Mouse (Mus musculus) macrophage (primary cell): ENCODE measurements around the gene Tmem245. TPM values are rescaled to one million over a fixed set of nuclear protein-coding genes. Genes with fewer than 3 reads are reported as not detected.

ENCODE experiments used
- H3K27ac ChIP-seq: fragments of 350-480 bp; formaldehyde crosslinking; 2 replicates; pipeline ENCODE4 v1.9.0; 2021
- H3K36me3 ChIP-seq: fragments of 350-480 bp; formaldehyde crosslinking; 2 replicates; pipeline ENCODE4 v1.9.0; 2021; ENCODE audit errors: inconsistent target
- H3K4me3 ChIP-seq: fragments of 350-480 bp; formaldehyde crosslinking; 2 replicates; pipeline ENCODE4 v1.9.0; 2021; ENCODE audit errors: inconsistent target
- H3K79me2 ChIP-seq: fragments of 350-480 bp; formaldehyde crosslinking; 2 replicates; pipeline ENCODE4 v1.9.0; 2021; ENCODE audit errors: inconsistent target
- WGBS: methylation state at CpG from one replicate; pipeline ENCODE4 v1.1.7; 2026; ENCODE audit warnings: inconsistent platforms; ENCODE audit not compliant: missing documents; 5-methylcytosine and 5-hydroxymethylcytosine counted together
- polyA plus RNA-seq: library from polyadenylated mRNA; stranded (reverse); fragments of 250-400 nt; gene quantifications from 3 replicates; pipeline ENCODE4 v1.2.4, GENCODE M21; 2018; ENCODE audit warnings: inconsistent platforms

The Tmem245 gene
- polyA plus RNA-seq, 1 experiment from 2014 or later: 8.7 TPM

GRCm38 (mm10) chr4:56837661-56838060 lies 109.6 kb downstream of the Tmem245 start:
- Histone ChIP-seq H3K36me3 (no peaks in the 10 kb centered on the region), H3K79me2 (no peaks in the 10 kb centered on the region), H3K4me3 (no peak overlapping the region), H3K27ac (no peak overlapping the region)
- 97% methylated on average over 6 of the region's 6 CpGs for WGBS

- Histone ChIP-seq H3K4me3 (no peak overlapping the region), H3K27ac (no peak overlapping the region), H3K79me2 (no peaks in the 10 kb centered on the region), H3K36me3 (no peaks in the 10 kb centered on the region)
- 93% methylated on average over 3 of the region's 7 CpGs for WGBS
These were observed 115.2 kb downstream of the Tmem245 start for GRCm38 (mm10) chr4:56831998-56832397.

- Histone ChIP-seq H3K79me2 (no peaks in the 10 kb centered on the region), H3K4me3 (no peak overlapping the region), H3K36me3 (no peaks in the 10 kb centered on the region), H3K27ac (no peak overlapping the region)
- WGBS: 61% methylated on average over 13 of the region's 13 CpGs
These were observed 116.1 kb downstream of the Tmem245 start for GRCm38 (mm10) chr4:56831013-56831609.

- no peaks in the 10 kb centered on the region for H3K36me3 ChIP-seq
- no peak overlapping the region for H3K4me3 ChIP-seq
- WGBS: 96% methylated on average over 6 of the region's 7 CpGs
- H3K27ac ChIP-seq: no peak overlapping the region
- H3K79me2 ChIP-seq: no peaks in the 10 kb centered on the region
These were observed 117.7 kb downstream of the Tmem245 start for GRCm38 (mm10) chr4:56829511-56829921.

- Histone ChIP-seq H3K79me2 (no peaks in the 10 kb centered on the region), H3K36me3 (no peaks in the 10 kb centered on the region)
- 100% methylated on average over 3 of the region's 3 CpGs for WGBS
These were observed 118.3 kb downstream of the Tmem245 start for GRCm38 (mm10) chr4:56828932-56829331.

GRCm38 (mm10) chr4:56824231-56824630 lies 123.0 kb downstream of the Tmem245 start:
- Histone ChIP-seq H3K27ac (no peak overlapping the region), H3K4me3 (no peak overlapping the region), H3K79me2 (no peaks in the 10 kb centered on the region), H3K36me3 (no peaks in the 10 kb centered on the region)
- WGBS: 94% methylated on average over 9 of the region's 9 CpGs

More at GRCm38 (mm10) chr4:56828932-56829331, 118.3 kb downstream of the Tmem245 start:
- Histone ChIP-seq H3K4me3 (no peak overlapping the region), H3K27ac (no peak overlapping the region)

GRCm38 (mm10) chr4:56820017-56820550 lies 127.2 kb downstream of the Tmem245 start:
- Histone ChIP-seq H3K79me2 (no peaks in the 10 kb centered on the region), H3K36me3 (no peaks in the 10 kb centered on the region), H3K4me3 (no peak overlapping the region), H3K27ac (no peak overlapping the region)

Other genes with a start within 250 kb of the Tmem245 start
- not detected in 3 replicates for gene Gm26657, start 207.4 kb downstream of the Tmem245 start, polyA plus RNA-seq
- not detected in 3 replicates for gene Actl7b, start 206.0 kb downstream of the Tmem245 start, polyA plus RNA-seq
- not detected in 3 replicates for gene Actl7a, start 204.0 kb downstream of the Tmem245 start, polyA plus RNA-seq
- 10.4 to 24.1 TPM (median 15.0 TPM) in 3 replicates for gene Elp1, start 145.1 kb downstream of the Tmem245 start, polyA plus RNA-seq
- 5.0 to 7.7 TPM (median 7.1 TPM) in 3 replicates for gene Fam206a, start 145.1 kb downstream of the Tmem245 start, polyA plus RNA-seq
- gene Ctnnal1, start 82.2 kb downstream of the Tmem245 start, polyA plus RNA-seq: 0.23 to 0.53 TPM (median 0.35 TPM) in 3 replicates
- gene Frrs1l, start 43.0 kb upstream of the Tmem245 start, polyA plus RNA-seq: not detected in 3 replicates
- gene Epb41l4b, start 196.0 kb upstream of the Tmem245 start, polyA plus RNA-seq: not detected in 3 replicates